Mouse (Mus musculus) stomach, embryonic 14.5 days (tissue): ENCODE data around the gene Rpain. TPM values are rescaled to one million over a fixed set of nuclear protein-coding genes. Genes with fewer than 3 reads are reported as not detected.

Experiments
- ATAC-seq: fragments of 200-750 bp; cut with Nextera tagmentation; 2 replicates; pipeline ENCODE4 v1.8.0; 2017; ENCODE audit warnings: low read depth, moderate TSS enrichment; ENCODE audit not compliant: insufficient number of reproducible peaks, insufficient read depth, low FRiP score
- H3K27ac ChIP-seq: fragments of 300-500 bp; sonication (generic); 2 replicates; pipeline ENCODE4 v1.5.1; 2014; ENCODE audit warnings: mild to moderate bottlenecking, low read length, moderate library complexity, mixed read lengths
- H3K27me3 ChIP-seq: fragments of 300-500 bp; sonication (generic); 2 replicates; pipeline ENCODE4 v1.6.1; 2014; ENCODE audit warnings: low read length, control low read depth, mixed read lengths; ENCODE audit not compliant: control insufficient read depth, insufficient read depth
- H3K36me3 ChIP-seq: fragments of 300-500 bp; sonication (generic); 2 replicates; pipeline ENCODE4 v1.6.1; 2014; ENCODE audit warnings: mild to moderate bottlenecking, control low read depth, low read length, moderate library complexity, mixed read lengths; ENCODE audit not compliant: control insufficient read depth, insufficient read depth
- H3K4me1 ChIP-seq: fragments of 300-500 bp; sonication (generic); 2 replicates; pipeline ENCODE4 v1.6.1; 2014; ENCODE audit warnings: low read length, control low read depth, mixed read lengths; ENCODE audit not compliant: control insufficient read depth, insufficient read depth
- H3K4me2 ChIP-seq: fragments of 300-500 bp; sonication (generic); replicated peaks from 2 replicates; pipeline ENCODE4 v1.6.1; 2014; ENCODE audit warnings: low read depth, low read length, control low read depth
- H3K4me3 ChIP-seq: fragments of 300-500 bp; sonication (generic); 2 replicates; pipeline ENCODE4 v1.5.1; 2014; ENCODE audit warnings: low read depth, low read length, control low read depth
- H3K9ac ChIP-seq: fragments of 300-500 bp; sonication (generic); replicated peaks from 2 replicates; pipeline ENCODE4 v1.6.1; 2014; ENCODE audit warnings: low read depth, mild to moderate bottlenecking, control low read depth, low read length, moderate library complexity, mixed read lengths
- H3K9me3 ChIP-seq: fragments of 300-500 bp; sonication (generic); 2 replicates; pipeline ENCODE4 v1.6.1; 2016; ENCODE audit warnings: low read depth, low read length, control low read depth; ENCODE audit not compliant: control insufficient read depth
- WGBS: fragments of 180-500 bp; shearing (Covaris S2); extraction: QIAGEN DNeasy Blood & Tissue Kit; methylation state at CpG from one replicate; pipeline ENCODE4 v1.1.7; 2014; 5-methylcytosine and 5-hydroxymethylcytosine counted together
- polyA plus RNA-seq: library from polyadenylated mRNA; unstranded; fragments of >200 nt; fragmentation: Nextera tagmentation; extraction: Ambion mirVana; gene quantifications from 2 replicates; pipeline ENCODE4 v1.2.1, GENCODE M21; 2014

Rpain gene
- polyA plus RNA-seq, 1 experiment from 2014 or later = 88.2 TPM

DNA sequence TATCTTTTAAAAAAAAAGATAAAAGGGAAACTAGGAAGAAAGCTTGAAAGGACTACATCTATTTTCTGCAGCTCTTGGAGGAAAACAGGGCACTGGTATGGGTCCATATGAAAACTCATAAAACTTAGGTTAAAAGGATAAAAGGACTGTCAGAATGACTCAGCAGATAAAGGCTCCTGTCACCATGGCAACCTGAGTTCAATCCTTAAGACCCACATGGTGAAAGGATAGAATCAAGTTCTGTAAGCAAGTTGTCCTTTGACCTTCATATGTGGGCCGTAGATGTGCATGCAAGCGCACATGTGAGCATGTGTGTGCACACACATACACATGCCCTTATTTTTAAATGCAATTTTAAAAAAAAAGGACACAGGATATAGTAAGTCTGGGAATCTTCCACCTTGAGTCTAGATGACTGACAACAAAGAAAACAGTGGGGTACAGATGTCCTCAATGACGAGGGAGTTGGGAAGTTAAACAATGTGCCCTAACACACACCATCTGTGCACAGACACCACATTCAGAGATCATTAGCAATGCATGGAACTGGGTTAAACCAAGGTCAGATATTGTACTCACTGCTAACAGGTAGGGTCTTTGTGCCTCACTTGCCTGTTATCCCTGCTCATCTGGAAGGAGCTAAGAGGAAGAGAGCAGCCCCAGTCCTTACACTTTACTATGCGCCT is 5.6 kb upstream of the Rpain start:
- Histone ChIP-seq H3K27me3 (no peaks in the 10 kb centered on the region), H3K4me3 (no peak overlapping the region), H3K36me3 (peaks cover 60% of the 10 kb centered on the region)

DNA sequence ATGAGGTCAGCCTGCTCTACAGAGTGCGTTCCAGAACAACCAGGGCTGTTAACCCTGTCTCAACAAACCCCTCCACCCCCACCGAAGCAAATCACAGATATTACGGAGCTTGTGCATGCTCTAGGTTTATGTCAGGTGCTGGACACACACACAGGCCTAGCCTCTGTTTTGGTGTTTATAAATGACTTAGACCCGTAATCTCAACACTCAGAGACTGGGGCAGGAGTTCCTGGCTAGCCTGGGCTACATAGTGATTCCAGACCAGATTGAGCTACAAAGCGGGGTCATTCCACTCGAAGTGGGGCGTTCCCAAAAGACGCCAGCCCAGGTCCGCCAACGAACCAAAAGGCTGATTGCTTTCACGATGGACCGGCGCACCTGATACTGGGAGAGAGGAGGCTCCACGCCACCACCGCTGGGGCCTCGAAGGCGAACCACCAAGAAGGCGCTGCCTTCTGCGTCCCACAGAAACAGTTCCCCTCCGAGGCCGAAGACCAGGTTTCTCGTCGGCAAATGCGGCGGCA is 680 bp upstream of the Rpain start:
- under 1% methylated on average over 25 of the region's 25 CpGs for WGBS
- H3K9ac ChIP-seq = peak overlapping the region; percentile 90
- H3K4me3 ChIP-seq = peak overlapping the region; percentile 88
- H3K4me1 ChIP-seq = peaks cover 4% of the 10 kb centered on the region; the same call in 1 of the 2 replicates
- ATAC-seq = 0 out of 2 replicates have a peak, but pooled peaks have one; percentile 4
- H3K27ac ChIP-seq = peak overlapping the region; percentile 86
- H3K9me3 ChIP-seq = no peaks in the 10 kb centered on the region
- H3K36me3 ChIP-seq = peaks cover 31% of the 10 kb centered on the region
- H3K27me3 ChIP-seq = no peaks in the 10 kb centered on the region
- H3K4me2 ChIP-seq = peak overlapping the region; percentile 89

More for the DNA sequence above, 5.6 kb upstream of the Rpain start:
- whole genome bisulfite sequencing = 80% methylated on average over 4 of the region's 4 CpGs
- H3K4me1 ChIP-seq = peaks cover 4% of the 10 kb centered on the region; the same call in 1 of the 2 replicates
- no peak for ATAC-seq
- H3K9ac ChIP-seq = no peak overlapping the region
- H3K9me3 ChIP-seq = no peaks in the 10 kb centered on the region
- no peak overlapping the region for H3K4me2 ChIP-seq
- H3K27ac ChIP-seq = no peak overlapping the region

DNA sequence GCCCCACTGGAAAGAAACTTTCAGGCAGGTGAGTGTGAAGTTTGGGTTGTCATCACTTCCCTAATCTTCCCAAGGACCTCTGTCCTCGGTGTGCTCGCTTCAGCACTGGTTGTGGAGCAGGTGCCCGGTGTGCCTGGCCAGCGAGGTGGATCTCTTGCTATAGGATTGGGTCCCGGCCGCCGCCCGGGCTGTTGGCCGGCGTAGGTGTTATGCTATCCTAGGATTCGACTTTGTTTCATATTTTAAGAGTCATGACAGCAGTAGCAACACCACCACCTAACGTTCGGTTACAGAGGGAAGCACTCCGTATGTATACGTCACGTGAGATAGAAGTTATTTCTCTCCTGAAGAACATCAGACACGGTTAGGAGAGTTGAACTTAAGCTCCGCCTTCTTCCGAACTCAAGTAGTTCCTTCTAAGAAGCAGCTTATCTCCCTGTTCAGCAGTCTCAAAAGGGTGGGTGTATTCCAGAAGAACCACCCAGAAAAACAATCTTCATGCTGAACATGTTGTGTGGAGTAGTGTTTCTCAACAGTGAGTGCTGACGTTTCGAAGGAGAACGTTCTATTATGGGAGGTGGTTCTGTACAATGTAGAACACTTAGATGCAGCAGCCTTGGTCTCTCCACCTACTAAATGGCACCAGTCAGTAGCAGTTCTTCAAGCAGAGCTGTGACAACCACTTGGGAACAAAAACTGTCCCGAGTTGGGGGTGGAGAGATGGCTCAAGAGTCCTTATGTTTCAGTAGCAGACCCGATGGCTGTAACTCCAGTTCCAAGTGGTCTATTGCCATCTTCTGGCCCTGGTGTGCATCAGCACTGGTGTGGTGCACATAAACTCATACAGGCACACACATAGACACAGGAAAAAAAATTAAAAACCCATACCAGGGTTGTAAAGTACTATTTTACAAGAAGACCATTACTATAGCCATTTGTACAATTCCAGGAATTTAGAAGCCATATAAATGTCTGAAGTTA is 837 bp downstream of the Rpain start:
- WGBS = 17% methylated on average over 24 of the region's 24 CpGs
- peak; percentile 16; the same call in 1 of the 2 replicates for ATAC-seq
- peaks cover 4% of the 10 kb centered on the region; the same call in 1 of the 2 replicates for H3K4me1 ChIP-seq

DNA sequence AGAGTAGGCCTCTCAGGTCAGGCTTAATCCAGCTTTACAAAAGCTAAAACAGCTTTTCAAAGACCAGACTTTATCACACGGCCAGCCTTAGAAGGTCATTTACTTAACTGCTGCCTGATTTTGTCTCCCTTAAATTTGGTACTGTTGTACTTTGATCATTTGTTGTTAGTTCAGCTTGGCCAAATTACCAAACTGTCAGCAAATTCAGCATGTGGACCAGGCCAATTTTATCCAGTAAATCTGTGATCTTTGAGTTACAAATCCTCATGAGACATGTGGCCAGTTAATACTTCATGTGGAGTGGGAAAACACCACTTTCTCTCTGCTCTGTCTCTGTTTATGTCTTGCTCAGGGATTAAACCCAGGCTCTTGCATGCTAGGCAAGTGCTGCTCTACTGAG is 2.6 kb downstream of the Rpain start:
- Histone ChIP-seq H3K4me2 (no peak overlapping the region), H3K4me1 (peaks cover 4% of the 10 kb centered on the region; the same call in 1 of the 2 replicates), H3K27me3 (no peaks in the 10 kb centered on the region), H3K27ac (no peak overlapping the region), H3K9ac (no peak overlapping the region), H3K9me3 (no peaks in the 10 kb centered on the region), H3K4me3 (no peak overlapping the region), H3K36me3 (peaks cover 33% of the 10 kb centered on the region)
- no peak for ATAC-seq
- 70% methylated on average over 1 of the region's 1 CpGs for WGBS

More for the DNA sequence above, 837 bp downstream of the Rpain start:
- peaks cover 26% of the 10 kb centered on the region for H3K36me3 ChIP-seq
- no peaks in the 10 kb centered on the region for H3K27me3 ChIP-seq
- no peaks in the 10 kb centered on the region for H3K9me3 ChIP-seq
- H3K9ac ChIP-seq = peak overlapping the region; percentile 46; the same call in 1 of the 2 replicates
- H3K27ac ChIP-seq = peak overlapping the region; percentile 85
- H3K4me3 ChIP-seq = peak overlapping the region; percentile 88
- peak overlapping the region; percentile 81 for H3K4me2 ChIP-seq

DNA sequence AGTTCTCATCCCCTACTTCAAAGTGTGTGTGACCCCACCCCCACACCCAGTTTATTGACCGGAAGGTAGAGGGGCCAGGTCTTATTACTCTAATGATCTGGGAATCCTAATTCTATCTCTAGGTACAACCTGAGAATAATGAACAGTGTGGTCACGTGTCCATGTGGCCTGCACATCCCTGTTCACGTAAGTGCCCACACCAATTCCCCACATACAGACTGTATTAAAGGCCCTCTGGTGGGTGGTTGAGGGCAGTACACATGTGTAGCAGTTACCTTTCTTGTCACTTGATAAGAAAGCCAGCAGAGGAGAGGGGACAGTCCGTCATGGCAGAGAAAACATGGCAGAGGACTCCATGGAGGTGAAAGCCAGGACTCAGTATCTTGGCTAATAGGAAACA is 3.9 kb downstream of the Rpain start:
- Histone ChIP-seq H3K4me2 (no peak overlapping the region), H3K4me3 (no peak overlapping the region), H3K27ac (no peak overlapping the region), H3K27me3 (no peaks in the 10 kb centered on the region), H3K36me3 (peaks cover 47% of the 10 kb centered on the region), H3K4me1 (no peaks in the 10 kb centered on the region), H3K9ac (no peak overlapping the region), H3K9me3 (no peaks in the 10 kb centered on the region)
- ATAC-seq = no peak
- WGBS = 62% methylated on average over 4 of the region's 4 CpGs

DNA sequence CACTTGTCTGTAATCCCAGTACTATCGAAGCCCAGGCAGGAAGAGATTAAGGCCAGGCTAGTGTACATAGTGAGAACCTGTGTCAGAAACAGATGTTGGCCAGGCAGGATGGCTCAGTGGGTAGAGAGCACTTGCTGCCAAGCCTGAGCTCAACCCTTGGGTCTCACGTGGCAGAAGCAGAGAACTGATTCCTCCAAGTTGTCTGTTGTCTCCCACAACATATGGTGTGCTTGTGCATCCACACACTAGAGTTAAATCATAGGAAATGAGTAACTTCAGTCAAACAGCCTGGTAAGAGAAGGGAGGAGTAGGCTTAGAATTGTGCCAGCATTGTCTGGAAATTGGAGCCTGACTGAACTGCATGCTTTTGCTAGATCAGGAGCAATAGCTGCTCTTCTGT is 5.2 kb downstream of the Rpain start:
- whole genome bisulfite sequencing = 77% methylated on average over 2 of the region's 2 CpGs
- ATAC-seq = no peak
- H3K27me3 ChIP-seq = no peaks in the 10 kb centered on the region
- no peak overlapping the region for H3K9ac ChIP-seq
- H3K36me3 ChIP-seq = peaks cover 57% of the 10 kb centered on the region
- no peaks in the 10 kb centered on the region for H3K9me3 ChIP-seq
- no peak overlapping the region for H3K27ac ChIP-seq
- H3K4me1 ChIP-seq = no peaks in the 10 kb centered on the region
- no peak overlapping the region for H3K4me3 ChIP-seq
- H3K4me2 ChIP-seq = no peak overlapping the region

DNA sequence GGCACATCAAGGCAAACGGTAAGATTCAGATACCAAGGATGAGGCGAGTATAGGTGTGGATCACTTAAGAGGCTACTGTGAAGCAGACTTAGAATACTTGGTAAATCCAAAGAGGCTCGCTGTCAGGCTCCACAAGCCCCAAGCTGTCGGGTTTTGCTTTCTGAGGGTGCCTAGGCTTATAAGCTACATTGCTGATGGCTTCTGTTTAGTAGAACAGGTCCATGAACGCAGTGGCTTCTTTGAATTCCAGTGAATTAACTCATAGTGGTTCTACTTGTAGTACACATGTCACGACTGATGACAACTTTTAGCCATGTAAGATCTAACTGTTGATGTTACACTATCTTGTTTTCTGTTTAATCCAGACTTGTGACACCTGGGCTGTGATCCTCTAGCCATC is 7.3 kb downstream of the Rpain start:
- 85% methylated on average over 6 of the region's 6 CpGs for WGBS
- no peak overlapping the region for H3K9ac ChIP-seq

DNA sequence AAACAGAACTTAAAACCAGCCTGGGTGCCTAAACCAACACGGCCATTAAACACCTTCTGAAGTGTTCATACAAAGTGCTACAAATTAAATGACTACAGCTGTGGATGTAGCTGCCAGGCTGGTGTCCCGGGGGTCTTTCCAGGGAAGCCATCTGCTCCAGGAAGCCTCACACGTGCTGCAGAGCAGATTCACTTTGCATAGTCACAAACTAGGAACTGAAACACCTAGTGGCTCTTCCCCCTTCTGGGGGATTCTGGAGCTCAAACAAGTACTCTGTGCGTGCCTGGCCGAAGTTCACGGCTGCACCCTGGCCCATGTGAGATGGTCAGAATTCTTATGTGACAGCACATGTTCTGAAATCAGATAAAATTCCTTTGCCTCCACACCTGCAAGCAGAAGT is 10.2 kb downstream of the Rpain start:
- Histone ChIP-seq H3K9ac (no peak overlapping the region), H3K4me2 (no peak overlapping the region), H3K36me3 (peaks cover 50% of the 10 kb centered on the region), H3K27ac (no peak overlapping the region), H3K27me3 (no peaks in the 10 kb centered on the region), H3K4me1 (peaks cover 7% of the 10 kb centered on the region; the same call in 1 of the 2 replicates), H3K4me3 (no peak overlapping the region), H3K9me3 (no peaks in the 10 kb centered on the region)
- 90% methylated on average over 6 of the region's 6 CpGs for WGBS
- no peak for ATAC-seq

More for the DNA sequence above, 7.3 kb downstream of the Rpain start:
- no peaks in the 10 kb centered on the region for H3K9me3 ChIP-seq
- H3K4me2 ChIP-seq = no peak overlapping the region
- peaks cover 7% of the 10 kb centered on the region; the same call in 1 of the 2 replicates for H3K4me1 ChIP-seq
- H3K4me3 ChIP-seq = no peak overlapping the region
- H3K27ac ChIP-seq = no peak overlapping the region
- peaks cover 65% of the 10 kb centered on the region for H3K36me3 ChIP-seq
- no peak for ATAC-seq
- no peaks in the 10 kb centered on the region for H3K27me3 ChIP-seq
